Mouse (Mus musculus): ENCODE measurements at regions not wholly inside any gene's neighbourhood (a gene's known extent, or its start where the extent isn't known, plus 50 kb on each side); places are given as distances from the start of the nearest gene placed in this dataset.

DNA sequence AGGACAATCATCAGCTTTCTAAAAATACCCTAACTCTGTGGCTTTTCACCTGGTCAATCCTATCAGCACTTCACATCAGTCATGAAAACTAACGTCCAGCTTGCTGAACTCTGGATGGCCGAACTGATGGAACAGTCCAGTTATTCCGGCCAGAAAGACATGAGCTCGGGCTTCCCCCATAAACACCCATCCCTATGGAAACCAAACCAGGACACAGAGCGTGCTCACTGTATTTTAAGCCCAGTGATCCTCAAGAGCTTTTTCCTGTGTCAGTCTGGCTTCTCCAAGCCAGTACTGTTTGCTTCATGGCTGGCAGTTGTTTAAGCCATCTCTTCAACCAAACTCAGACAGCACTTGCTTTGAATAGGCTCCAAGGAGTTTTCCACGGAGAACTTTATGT, 404.3 kb upstream of the N6amt1 start:
- no peak for ATAC-seq
- Histone ChIP-seq H3K9me3 (replicated peaks) (no peaks in the 10 kb centered on the region), H3K9ac (no peak overlapping the region), H3K27ac (no peak overlapping the region), H3K27me3 (no peaks in the 10 kb centered on the region), H3K4me3 (no peak overlapping the region), H3K36me3 (ENCODE audit: poor library complexity, severe bottlenecking) (no peaks in the 10 kb centered on the region), H3K4me2 (no peak overlapping the region), H3K4me1 (no peaks in the 10 kb centered on the region)
- 86% methylated on average over 6 of the region's 6 CpGs for WGBS

DNA sequence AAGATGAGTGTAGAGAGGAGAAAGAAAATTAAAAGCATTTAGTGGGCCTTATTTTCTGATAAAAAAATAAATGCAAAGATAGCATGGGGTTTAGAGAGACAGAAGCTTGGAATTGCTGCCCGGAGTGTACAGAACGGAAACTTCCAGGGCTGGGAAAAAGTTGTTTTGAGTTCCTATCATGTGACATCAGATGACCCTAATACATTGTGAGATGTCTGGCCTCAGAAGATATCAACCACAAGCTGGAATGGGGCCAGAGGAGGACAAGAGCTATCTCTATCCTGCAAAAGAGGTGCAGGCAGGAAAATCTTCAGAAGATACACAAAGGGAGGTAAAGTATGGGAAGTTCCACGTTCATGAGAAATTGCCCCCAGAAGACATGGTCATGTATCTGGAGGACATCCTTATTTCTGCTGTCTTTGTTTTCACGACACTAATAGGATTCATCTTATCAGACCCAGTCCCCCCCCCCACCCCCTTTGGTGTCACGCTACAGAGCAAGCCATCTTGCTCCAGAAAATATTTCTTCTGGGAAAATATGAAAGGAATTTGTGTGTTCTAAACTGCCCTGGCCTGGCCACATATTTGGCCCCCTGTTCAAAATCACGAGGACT, 408.3 kb upstream of the N6amt1 start:
- Histone ChIP-seq H3K9me3 (replicated peaks) (no peaks in the 10 kb centered on the region), H3K4me3 (no peak overlapping the region), H3K27me3 (no peaks in the 10 kb centered on the region), H3K27ac (no peak overlapping the region), H3K36me3 (ENCODE audit: poor library complexity, severe bottlenecking) (no peaks in the 10 kb centered on the region), H3K4me1 (no peaks in the 10 kb centered on the region), H3K4me2 (no peak overlapping the region), H3K9ac (no peak overlapping the region)
- 88% methylated on average over 6 of the region's 6 CpGs for WGBS
- no peak for ATAC-seq

DNA sequence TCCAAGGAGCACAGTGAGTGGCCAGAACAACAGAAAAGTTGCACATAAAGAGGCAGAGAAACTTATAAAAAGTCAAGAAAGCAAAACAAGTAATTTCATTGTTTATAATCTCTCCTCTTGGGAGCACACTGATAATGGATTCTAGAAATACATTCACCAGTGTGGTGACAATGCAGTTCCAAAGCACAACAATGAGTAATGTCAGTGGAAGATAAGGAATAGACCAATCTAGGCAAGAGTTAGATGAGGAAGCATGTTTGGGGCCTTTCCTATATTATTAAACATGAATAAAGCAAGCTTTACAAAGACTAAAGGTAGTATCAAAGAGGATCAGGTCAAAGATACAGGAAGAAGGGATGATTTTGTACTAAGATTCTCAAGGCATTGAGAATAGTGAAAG, 408.9 kb upstream of the N6amt1 start:
- Histone ChIP-seq H3K27ac (no peak overlapping the region), H3K9me3 (replicated peaks) (no peaks in the 10 kb centered on the region)

DNA sequence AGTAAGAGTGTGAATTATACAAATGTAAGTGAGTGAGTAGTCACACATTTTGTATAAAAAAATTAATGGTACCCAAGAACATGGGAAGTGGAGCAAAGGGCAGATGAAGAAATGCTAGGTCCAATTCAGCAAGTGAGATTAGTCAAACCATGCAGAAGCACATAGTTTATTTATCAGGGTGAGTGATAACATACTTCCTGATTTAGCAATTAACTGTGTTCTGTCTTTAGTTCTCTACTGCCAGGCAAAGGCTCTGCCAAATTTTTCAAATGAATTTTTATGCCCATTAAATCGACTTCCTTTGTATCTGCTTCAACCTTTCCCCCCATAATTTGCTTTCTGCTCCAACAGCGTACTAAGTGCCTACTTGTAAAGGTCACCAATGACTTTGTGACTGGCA, 419.0 kb upstream of the N6amt1 start:
- ATAC-seq, result no peak
- WGBS, result 77% methylated on average over 2 of the region's 2 CpGs
- no peak overlapping the region for H3K4me3 ChIP-seq

More for the DNA sequence above, 408.9 kb upstream of the N6amt1 start:
- no peak overlapping the region for H3K9ac ChIP-seq
- H3K4me1 ChIP-seq, result no peaks in the 10 kb centered on the region
- no peaks in the 10 kb centered on the region for H3K27me3 ChIP-seq
- H3K4me2 ChIP-seq, result no peak overlapping the region
- H3K4me3 ChIP-seq, result no peak overlapping the region
- ATAC-seq, result no peak
- no peaks in the 10 kb centered on the region for H3K36me3 ChIP-seq (ENCODE audit: poor library complexity, severe bottlenecking)

DNA sequence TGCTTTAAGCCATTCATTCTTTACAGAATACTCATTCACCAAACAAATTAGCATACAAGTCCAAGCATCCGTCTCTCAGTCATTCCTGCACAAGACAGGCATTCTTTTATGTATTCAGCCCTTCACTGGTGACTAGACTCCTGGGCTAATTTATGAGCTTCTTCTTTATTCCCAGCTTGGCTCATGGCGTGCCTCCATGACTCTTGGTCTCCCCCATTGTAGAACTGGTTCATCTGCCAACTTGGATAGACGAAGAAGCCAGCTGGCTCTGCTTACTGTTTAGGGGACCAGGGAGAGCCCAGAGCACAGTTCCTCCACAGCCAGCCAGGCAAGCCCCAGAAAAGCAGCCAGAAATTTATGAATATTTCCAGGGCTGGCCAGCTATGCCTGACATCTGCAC, 421.2 kb upstream of the N6amt1 start:
- H3K9ac ChIP-seq, result no peak overlapping the region
- no peak overlapping the region for H3K4me2 ChIP-seq
- WGBS, result 43% methylated on average over 3 of the region's 3 CpGs
- no peak overlapping the region for H3K27ac ChIP-seq
- no peaks in the 10 kb centered on the region for H3K36me3 ChIP-seq (ENCODE audit: poor library complexity, severe bottlenecking)
- no peaks in the 10 kb centered on the region for H3K4me1 ChIP-seq
- H3K27me3 ChIP-seq, result no peaks in the 10 kb centered on the region
- 0 out of 2 replicates have a peak, but pooled peaks have one; percentile 13 for ATAC-seq
- no peak overlapping the region for H3K4me3 ChIP-seq
- no peaks in the 10 kb centered on the region for H3K9me3 ChIP-seq (replicated peaks)

More for the DNA sequence above, 419.0 kb upstream of the N6amt1 start:
- H3K4me2 ChIP-seq, result no peak overlapping the region
- H3K4me1 ChIP-seq, result no peaks in the 10 kb centered on the region
- H3K36me3 ChIP-seq (ENCODE audit: poor library complexity, severe bottlenecking), result no peaks in the 10 kb centered on the region
- no peak overlapping the region for H3K27ac ChIP-seq
- H3K9me3 ChIP-seq (replicated peaks), result no peaks in the 10 kb centered on the region
- H3K27me3 ChIP-seq, result no peaks in the 10 kb centered on the region
- no peak overlapping the region for H3K9ac ChIP-seq

DNA sequence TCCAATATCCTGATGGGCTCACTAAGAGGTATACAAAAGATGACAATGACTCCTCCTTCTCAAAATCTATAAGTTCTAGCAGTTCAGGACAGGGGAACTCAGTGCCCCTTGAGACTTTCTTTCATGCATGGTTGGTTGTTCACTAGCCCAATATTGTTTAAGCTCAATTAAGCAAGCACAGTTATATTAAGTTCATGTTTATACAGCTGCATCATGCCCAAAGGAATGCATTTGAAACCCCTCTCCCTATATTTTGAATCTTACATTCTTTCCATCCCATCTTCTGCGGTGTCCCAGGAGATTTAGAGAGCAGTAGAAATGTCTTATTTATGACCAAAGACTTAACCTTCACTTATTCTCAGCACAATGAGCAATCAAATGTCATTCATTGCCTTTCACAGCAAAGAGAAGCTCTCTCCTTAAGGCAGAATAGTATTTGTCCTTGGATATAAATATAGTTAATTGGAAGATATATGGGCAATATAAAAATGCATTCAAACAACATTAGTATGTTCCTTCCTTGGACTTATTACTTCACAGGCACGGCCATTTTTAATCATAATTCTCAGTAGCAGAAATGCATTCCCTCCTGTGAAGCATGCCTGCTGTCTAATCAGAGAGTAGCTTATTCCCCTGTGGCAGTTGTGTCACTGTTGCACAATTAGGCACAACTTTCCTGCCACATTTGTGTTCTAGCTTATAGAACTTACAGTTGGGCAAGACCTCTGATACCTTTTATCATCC, 455.8 kb upstream of the N6amt1 start:
- no peak overlapping the region for H3K4me3 ChIP-seq
- no peak overlapping the region for H3K27ac ChIP-seq
- H3K36me3 ChIP-seq (ENCODE audit: poor library complexity, severe bottlenecking), result no peaks in the 10 kb centered on the region
- H3K27me3 ChIP-seq, result no peaks in the 10 kb centered on the region
- no peaks in the 10 kb centered on the region for H3K9me3 ChIP-seq (replicated peaks)
- H3K9ac ChIP-seq, result no peak overlapping the region
- H3K4me2 ChIP-seq, result no peak overlapping the region
- ATAC-seq, result no peak
- WGBS, result 48% methylated on average over 2 of the region's 2 CpGs
- H3K4me1 ChIP-seq, result no peaks in the 10 kb centered on the region

DNA sequence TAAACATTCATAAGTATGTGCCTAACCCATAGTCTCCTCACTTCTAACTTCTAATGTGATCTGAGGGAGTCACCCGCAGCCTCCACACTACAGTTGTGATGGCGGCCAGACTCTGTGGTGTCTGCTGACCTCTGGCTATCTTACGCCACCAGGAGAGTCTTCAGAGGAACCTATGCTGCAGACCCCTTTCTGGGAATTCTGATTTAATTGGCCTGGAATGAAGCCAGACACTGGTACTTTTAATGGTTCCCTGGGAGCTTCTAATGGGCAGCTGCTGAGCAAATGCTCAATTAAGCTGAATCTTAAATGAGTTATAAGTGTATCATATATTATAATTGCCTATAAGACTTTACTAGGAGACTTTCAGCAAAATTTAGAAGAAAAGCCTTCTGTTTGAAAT, 459.0 kb upstream of the N6amt1 start:
- H3K27ac ChIP-seq, result no peak overlapping the region
- no peaks in the 10 kb centered on the region for H3K4me1 ChIP-seq
- 61% methylated on average over 3 of the region's 3 CpGs for WGBS

DNA sequence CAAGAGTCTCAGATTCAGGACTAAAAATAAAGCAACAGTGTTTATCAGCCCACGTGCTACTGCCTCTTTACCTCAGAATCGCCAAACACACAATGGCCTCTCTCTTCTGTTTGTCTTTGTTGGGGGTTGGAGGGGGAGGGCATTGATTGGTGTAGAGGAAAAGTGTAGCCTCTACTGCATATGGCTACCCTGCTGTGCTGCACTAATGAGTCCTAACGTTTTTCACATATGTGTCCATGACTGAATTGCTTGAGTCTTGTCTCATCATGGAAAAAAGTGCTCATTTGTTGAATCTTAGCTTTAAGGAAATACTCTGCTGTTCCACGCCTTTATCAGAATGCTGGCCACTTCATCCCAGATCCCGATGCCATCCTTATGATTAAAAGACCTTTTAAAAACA, 459.7 kb upstream of the N6amt1 start:
- Histone ChIP-seq H3K4me2 (no peak overlapping the region), H3K4me3 (no peak overlapping the region), H3K27me3 (no peaks in the 10 kb centered on the region), H3K9ac (no peak overlapping the region), H3K36me3 (ENCODE audit: poor library complexity, severe bottlenecking) (no peaks in the 10 kb centered on the region), H3K9me3 (replicated peaks) (no peaks in the 10 kb centered on the region), H3K27ac (no peak overlapping the region), H3K4me1 (no peaks in the 10 kb centered on the region)
- 0 out of 2 replicates have a peak, but pooled peaks have one; percentile 51 for ATAC-seq
- 51% methylated on average over 5 of the region's 5 CpGs for WGBS

More for the DNA sequence above, 459.0 kb upstream of the N6amt1 start:
- Histone ChIP-seq H3K36me3 (ENCODE audit: poor library complexity, severe bottlenecking) (no peaks in the 10 kb centered on the region), H3K27me3 (no peaks in the 10 kb centered on the region), H3K9ac (no peak overlapping the region), H3K9me3 (replicated peaks) (no peaks in the 10 kb centered on the region), H3K4me2 (no peak overlapping the region), H3K4me3 (no peak overlapping the region)
- ATAC-seq, result peak; percentile 63; the same call in 1 of the 2 replicates

DNA sequence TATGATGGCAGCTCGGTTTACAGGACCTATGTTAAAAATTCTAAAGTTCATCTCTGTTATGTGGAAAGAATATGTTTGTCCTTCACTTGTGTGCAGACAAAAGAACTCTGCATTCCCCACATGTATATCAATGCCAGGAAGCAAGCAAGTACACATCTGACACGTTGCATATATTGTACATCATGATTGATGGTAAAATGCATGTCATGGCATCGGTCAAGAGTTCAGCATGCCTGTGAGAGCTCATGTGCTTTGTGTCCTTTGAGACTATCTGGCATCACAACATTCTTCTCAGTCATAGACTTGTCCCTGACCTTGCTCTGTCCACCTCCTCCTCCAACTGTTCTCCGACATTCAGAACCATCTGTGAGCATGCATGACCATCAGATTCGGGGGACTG, 465.6 kb upstream of the N6amt1 start:
- no peak for ATAC-seq
- 86% methylated on average over 5 of the region's 5 CpGs for WGBS
- Histone ChIP-seq H3K9ac (no peak overlapping the region), H3K27ac (no peak overlapping the region), H3K36me3 (ENCODE audit: poor library complexity, severe bottlenecking) (no peaks in the 10 kb centered on the region), H3K4me3 (no peak overlapping the region), H3K9me3 (replicated peaks) (no peaks in the 10 kb centered on the region), H3K4me1 (no peaks in the 10 kb centered on the region), H3K4me2 (no peak overlapping the region), H3K27me3 (no peaks in the 10 kb centered on the region)

DNA sequence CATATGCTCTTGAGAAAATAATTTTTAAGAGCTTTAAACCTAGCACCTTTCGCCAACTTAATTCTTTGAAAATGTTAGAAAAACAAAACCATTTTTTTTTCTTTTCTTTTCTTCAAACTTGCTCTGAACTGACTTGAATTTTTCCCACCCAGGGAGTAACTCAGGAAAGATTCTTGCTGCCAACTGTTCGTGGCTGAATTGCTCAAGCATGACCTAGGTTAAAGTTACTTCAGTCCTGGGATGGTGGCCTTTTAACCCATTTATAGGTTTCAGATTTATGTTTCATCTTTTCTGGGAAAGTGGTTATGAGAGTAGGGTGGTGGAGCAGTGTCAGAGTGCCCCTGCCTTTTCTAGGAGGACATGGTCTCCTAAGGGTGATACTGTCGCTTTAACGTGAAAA, 466.4 kb upstream of the N6amt1 start:
- H3K27me3 ChIP-seq, result no peaks in the 10 kb centered on the region
- H3K4me1 ChIP-seq, result no peaks in the 10 kb centered on the region
- no peak overlapping the region for H3K4me2 ChIP-seq
- H3K9ac ChIP-seq, result no peak overlapping the region
- H3K36me3 ChIP-seq (ENCODE audit: poor library complexity, severe bottlenecking), result no peaks in the 10 kb centered on the region
- H3K4me3 ChIP-seq, result no peak overlapping the region
- H3K9me3 ChIP-seq (replicated peaks), result no peaks in the 10 kb centered on the region
- no peak for ATAC-seq
- WGBS, result 86% methylated on average over 4 of the region's 4 CpGs
- H3K27ac ChIP-seq, result no peak overlapping the region

DNA sequence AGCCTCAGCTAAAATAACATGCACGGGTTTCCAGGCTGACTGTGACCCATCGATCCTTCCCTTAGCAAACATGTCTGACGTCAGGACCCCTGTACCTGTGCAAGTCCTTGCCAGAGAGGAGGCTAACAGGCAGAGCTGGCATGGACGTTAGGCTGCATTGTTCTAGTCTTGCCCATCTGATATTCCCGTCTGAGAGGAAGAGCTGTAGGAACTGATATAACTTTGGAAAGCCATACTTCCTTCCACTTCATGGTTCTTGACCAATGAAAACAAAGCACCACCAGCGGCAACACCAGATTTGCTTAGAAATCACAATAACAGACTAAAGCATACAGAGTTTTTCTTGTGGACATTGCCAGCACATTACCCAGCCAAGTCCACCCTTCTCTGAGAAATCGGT, 470.1 kb upstream of the N6amt1 start:
- no peaks in the 10 kb centered on the region for H3K36me3 ChIP-seq (ENCODE audit: poor library complexity, severe bottlenecking)
- no peaks in the 10 kb centered on the region for H3K9me3 ChIP-seq (replicated peaks)
- H3K27ac ChIP-seq, result no peak overlapping the region
- H3K4me2 ChIP-seq, result no peak overlapping the region
- no peak overlapping the region for H3K4me3 ChIP-seq
- WGBS, result 77% methylated on average over 7 of the region's 7 CpGs
- no peak overlapping the region for H3K9ac ChIP-seq
- no peaks in the 10 kb centered on the region for H3K4me1 ChIP-seq
- ATAC-seq, result no peak
- no peaks in the 10 kb centered on the region for H3K27me3 ChIP-seq

DNA sequence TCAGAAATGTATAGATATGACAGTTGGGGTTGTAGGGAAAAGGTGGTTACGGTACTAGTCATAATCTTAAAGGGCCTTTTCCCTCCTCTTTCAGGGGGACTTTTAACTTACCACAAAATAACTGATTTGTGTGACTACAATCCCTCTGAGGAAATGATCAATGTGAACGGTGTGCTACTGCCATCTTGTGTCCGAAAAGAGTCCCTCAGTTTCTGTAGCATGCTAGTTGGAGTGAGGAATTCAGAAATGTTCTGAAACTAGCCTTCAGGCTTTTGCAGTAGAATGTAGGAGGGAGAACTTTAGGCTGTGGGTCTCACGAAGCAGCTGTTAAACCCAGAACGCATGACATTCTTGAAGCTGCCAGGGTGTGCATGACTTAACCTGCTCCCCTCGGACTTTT, 471.5 kb upstream of the N6amt1 start:
- Histone ChIP-seq H3K4me3 (no peak overlapping the region), H3K4me2 (no peak overlapping the region), H3K4me1 (no peaks in the 10 kb centered on the region), H3K9ac (no peak overlapping the region), H3K27ac (no peak overlapping the region), H3K9me3 (replicated peaks) (no peaks in the 10 kb centered on the region), H3K36me3 (ENCODE audit: poor library complexity, severe bottlenecking) (no peaks in the 10 kb centered on the region), H3K27me3 (no peaks in the 10 kb centered on the region)
- ATAC-seq, result peak; percentile 73
- WGBS, result 35% methylated on average over 6 of the region's 6 CpGs

DNA sequence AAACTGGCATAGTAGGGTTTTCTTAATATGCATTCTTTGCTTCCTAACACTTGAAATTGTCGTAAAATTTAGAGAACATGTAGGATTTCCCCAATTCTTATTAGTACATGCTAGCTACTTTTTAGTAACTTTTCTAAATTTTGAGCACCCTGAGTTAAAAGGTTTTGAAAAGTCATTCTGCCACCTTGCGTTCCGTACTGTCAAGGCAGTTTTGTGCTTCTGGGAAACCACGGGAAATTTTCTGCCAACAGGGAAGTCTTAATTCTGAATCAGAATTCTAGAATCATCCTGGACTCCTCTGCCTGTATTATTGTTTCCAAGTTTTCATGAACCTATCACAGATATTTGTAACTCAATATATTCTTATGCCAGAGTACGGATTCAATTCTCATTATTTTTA, 472.4 kb upstream of the N6amt1 start:
- 88% methylated on average over 5 of the region's 5 CpGs for WGBS
- no peaks in the 10 kb centered on the region for H3K36me3 ChIP-seq (ENCODE audit: poor library complexity, severe bottlenecking)
- H3K27ac ChIP-seq, result no peak overlapping the region
- H3K4me2 ChIP-seq, result no peak overlapping the region
- ATAC-seq, result no peak
- H3K27me3 ChIP-seq, result no peaks in the 10 kb centered on the region
- H3K4me1 ChIP-seq, result no peaks in the 10 kb centered on the region
- H3K4me3 ChIP-seq, result no peak overlapping the region
- H3K9ac ChIP-seq, result no peak overlapping the region
- H3K9me3 ChIP-seq (replicated peaks), result no peaks in the 10 kb centered on the region
